Mouse (Mus musculus) kidney, embryonic 15.5 days (tissue): ENCODE results near the gene Tcte2. TPM values are rescaled to one million over a fixed set of nuclear protein-coding genes. Genes with fewer than 3 reads are reported as not detected.
"Not testable (repeated sequence)": the region's sequence is repeated elsewhere in the genome, so short reads cannot be mapped to it uniquely, and the experiment has no call there.

Experiments used
- ATAC-seq: fragments of 200-750 bp; cut with Nextera tagmentation; replicated peaks from 2 replicates; pipeline ENCODE4 v1.8.0; 2017; ENCODE audit warnings: moderate TSS enrichment; ENCODE audit not compliant: low FRiP score
- H3K27ac ChIP-seq: fragments of 300-500 bp; sonication (generic); 2 replicates; pipeline ENCODE4 v1.5.1; 2015; ENCODE audit warnings: mild to moderate bottlenecking, inconsistent platforms
- H3K27me3 ChIP-seq: fragments of 300-500 bp; sonication (generic); 2 replicates; pipeline ENCODE4 v1.6.1; 2015; ENCODE audit warnings: inconsistent platforms
- H3K36me3 ChIP-seq: fragments of 300-500 bp; sonication (generic); 2 replicates; pipeline ENCODE4 v1.6.1; 2015; ENCODE audit warnings: inconsistent platforms
- H3K4me1 ChIP-seq: fragments of 300-500 bp; sonication (generic); 2 replicates; pipeline ENCODE4 v1.6.1; 2015; ENCODE audit warnings: inconsistent platforms
- H3K4me2 ChIP-seq: fragments of 300-500 bp; sonication (generic); 2 replicates; pipeline ENCODE4 v1.6.1; 2015; ENCODE audit warnings: moderate library complexity, mild to moderate bottlenecking, inconsistent platforms
- H3K4me3 ChIP-seq: fragments of 300-500 bp; sonication (generic); replicated peaks from 2 replicates; pipeline ENCODE4 v1.5.1; 2015; ENCODE audit warnings: mild to moderate bottlenecking, inconsistent platforms
- H3K9ac ChIP-seq: fragments of 300-500 bp; sonication (generic); 2 replicates; pipeline ENCODE4 v1.6.1; 2015; ENCODE audit warnings: mild to moderate bottlenecking, inconsistent platforms
- H3K9me3 ChIP-seq: fragments of 300-500 bp; sonication (generic); replicated peaks from 2 replicates; pipeline ENCODE4 v1.6.1; 2016; ENCODE audit warnings: inconsistent platforms
- WGBS: fragments of 180-500 bp; shearing (Covaris S2); methylation state at CpG from one replicate; pipeline ENCODE4 v1.1.7; 2015; ENCODE audit warnings: mixed read lengths; 5-methylcytosine and 5-hydroxymethylcytosine counted together
- polyA plus RNA-seq: library from polyadenylated mRNA; unstranded; fragments of >200 nt; fragmentation: Nextera tagmentation; extraction: Ambion mirVana; gene quantifications from 2 replicates; pipeline ENCODE4 v1.2.1, GENCODE M21; 2015

Gene Tcte2
- polyA plus RNA-seq, result 2.8 and 3.2 TPM in 2 replicates

GRCm38 (mm10) chr17:13761179-13761913 lies at the start of gene Tcte2:
Gene Tcte2, minus strand, starts transcription at chr17:13761825.
- H3K36me3 ChIP-seq, result no peaks in the 10 kb centered on the region
- ATAC-seq, result peak; percentile 15; the same call in 1 of the 2 replicates
- under 1% methylated on average over 74 of the region's 74 CpGs for WGBS

GRCm38 (mm10) chr17:13806016-13806415 lies 44.4 kb upstream of the Tcte2 start:
- no peak overlapping the region for H3K4me3 ChIP-seq
- 94% methylated on average over 1 of the region's 1 CpGs for WGBS
- H3K27me3 ChIP-seq, result no peaks in the 10 kb centered on the region
- peaks cover 43% of the 10 kb centered on the region for H3K36me3 ChIP-seq
- no peaks in the 10 kb centered on the region for H3K4me1 ChIP-seq
- no peaks in the 10 kb centered on the region for H3K9me3 ChIP-seq
- H3K9ac ChIP-seq, result no peak overlapping the region
- H3K27ac ChIP-seq, result no peak overlapping the region
- no peak overlapping the region for H3K4me2 ChIP-seq
- ATAC-seq, result no peak

More at GRCm38 (mm10) chr17:13761179-13761913, at the start of gene Tcte2:
- Histone ChIP-seq H3K4me3 (peak within 1 kb of the TSS; percentile 72), H3K27me3 (no peaks in the 10 kb centered on the region), H3K4me1 (peaks cover 26% of the 10 kb centered on the region), H3K9ac (peak within 1 kb of the TSS; percentile 90), H3K27ac (peak within 1 kb of the TSS; percentile 90), H3K9me3 (no peaks in the 10 kb centered on the region), H3K4me2 (peak within 1 kb of the TSS; percentile 95)

- Histone ChIP-seq H3K4me3 (no peak overlapping the region), H3K36me3 (peaks cover 26% of the 10 kb centered on the region), H3K9me3 (no peaks in the 10 kb centered on the region), H3K27ac (no peak overlapping the region), H3K4me1 (no peaks in the 10 kb centered on the region), H3K4me2 (no peak overlapping the region), H3K27me3 (no peaks in the 10 kb centered on the region), H3K9ac (no peak overlapping the region)
- ATAC-seq, result no peak
- WGBS, result 55% methylated on average over 2 of the region's 2 CpGs
These were observed 41.3 kb upstream of the Tcte2 start for GRCm38 (mm10) chr17:13802836-13803408.

- H3K4me1 ChIP-seq, result no peaks in the 10 kb centered on the region
- H3K9ac ChIP-seq, result no peak overlapping the region
- no peak overlapping the region for H3K4me3 ChIP-seq
- H3K9me3 ChIP-seq, result no peaks in the 10 kb centered on the region; the same call in 1 of the 2 replicates
- no peaks in the 10 kb centered on the region for H3K36me3 ChIP-seq
- no peak overlapping the region for H3K27ac ChIP-seq
- WGBS, result 80% methylated on average over 1 of the region's 1 CpGs
- H3K4me2 ChIP-seq, result no peak overlapping the region
- H3K27me3 ChIP-seq, result no peaks in the 10 kb centered on the region
- ATAC-seq, result no peak
These were observed 36.1 kb upstream of the Tcte2 start for GRCm38 (mm10) chr17:13797691-13798090.

- not testable (repeated sequence) for H3K4me2 ChIP-seq, H3K9ac ChIP-seq, H3K4me3 ChIP-seq, H3K9me3 ChIP-seq, H3K36me3 ChIP-seq, H3K4me1 ChIP-seq, H3K27me3 ChIP-seq, ATAC-seq, H3K27ac ChIP-seq
- 98% methylated on average over 2 of the region's 2 CpGs for WGBS
These were observed 28.4 kb upstream of the Tcte2 start for GRCm38 (mm10) chr17:13790033-13790432.

- ATAC-seq, result no peak
- WGBS, result 77% methylated on average over 1 of the region's 1 CpGs
- H3K9me3 ChIP-seq, result no peaks in the 10 kb centered on the region
- no peak overlapping the region for H3K9ac ChIP-seq
- H3K4me1 ChIP-seq, result no peaks in the 10 kb centered on the region
- H3K36me3 ChIP-seq, result no peaks in the 10 kb centered on the region
- H3K27me3 ChIP-seq, result no peaks in the 10 kb centered on the region
- H3K4me3 ChIP-seq, result no peak overlapping the region
- no peak overlapping the region for H3K27ac ChIP-seq
- no peak overlapping the region for H3K4me2 ChIP-seq
These were observed 21.8 kb upstream of the Tcte2 start for GRCm38 (mm10) chr17:13783469-13783868.

- Histone ChIP-seq H3K9ac (no peak overlapping the region), H3K4me3 (no peak overlapping the region), H3K27ac (no peak overlapping the region), H3K36me3 (no peaks in the 10 kb centered on the region), H3K27me3 (no peaks in the 10 kb centered on the region), H3K4me1 (no peaks in the 10 kb centered on the region; the same call in 1 of the 2 replicates), H3K9me3 (no peaks in the 10 kb centered on the region), H3K4me2 (no peak overlapping the region)
- 85% methylated on average over 5 of the region's 5 CpGs for WGBS
- no peak for ATAC-seq
These were observed 20.3 kb upstream of the Tcte2 start for GRCm38 (mm10) chr17:13781948-13782347.

GRCm38 (mm10) chr17:13778865-13779264 lies 17.2 kb upstream of the Tcte2 start:
- no peaks in the 10 kb centered on the region for H3K36me3 ChIP-seq
- no peak for ATAC-seq
- H3K9ac ChIP-seq, result no peak overlapping the region
- no peak overlapping the region for H3K4me3 ChIP-seq
- 95% methylated on average over 1 of the region's 1 CpGs for WGBS
- H3K27ac ChIP-seq, result no peak overlapping the region
- no peak overlapping the region for H3K4me2 ChIP-seq
- H3K4me1 ChIP-seq, result no peaks in the 10 kb centered on the region; the same call in 1 of the 2 replicates
- H3K27me3 ChIP-seq, result no peaks in the 10 kb centered on the region
- H3K9me3 ChIP-seq, result no peaks in the 10 kb centered on the region

- Histone ChIP-seq H3K4me3 (no peak overlapping the region), H3K4me2 (no peak overlapping the region), H3K4me1 (no peaks in the 10 kb centered on the region; the same call in 1 of the 2 replicates), H3K27me3 (no peaks in the 10 kb centered on the region), H3K9me3 (no peaks in the 10 kb centered on the region), H3K9ac (no peak overlapping the region), H3K27ac (no peak overlapping the region), H3K36me3 (no peaks in the 10 kb centered on the region)
- no peak for ATAC-seq
- 61% methylated on average over 2 of the region's 2 CpGs for WGBS
These were observed 16.1 kb upstream of the Tcte2 start for GRCm38 (mm10) chr17:13777676-13778075.

- H3K27me3 ChIP-seq, result no peaks in the 10 kb centered on the region
- no peak overlapping the region for H3K27ac ChIP-seq
- H3K4me3 ChIP-seq, result no peak overlapping the region
- no peaks in the 10 kb centered on the region for H3K36me3 ChIP-seq
- no peak for ATAC-seq
- 94% methylated on average over 3 of the region's 3 CpGs for WGBS
- H3K4me1 ChIP-seq, result 0 out of 2 replicates have a peak, but pooled peaks cover 3% of the 10 kb centered on the region
- no peaks in the 10 kb centered on the region for H3K9me3 ChIP-seq
- no peak overlapping the region for H3K9ac ChIP-seq
- H3K4me2 ChIP-seq, result no peak overlapping the region
These were observed 7.6 kb upstream of the Tcte2 start for GRCm38 (mm10) chr17:13769256-13769655.

- no peaks in the 10 kb centered on the region for H3K27me3 ChIP-seq
- no peak overlapping the region for H3K27ac ChIP-seq
- H3K4me3 ChIP-seq, result no peak overlapping the region
- H3K9me3 ChIP-seq, result no peaks in the 10 kb centered on the region
- WGBS, result 96% methylated on average over 1 of the region's 1 CpGs
- ATAC-seq, result no peak
- H3K36me3 ChIP-seq, result no peaks in the 10 kb centered on the region
- H3K4me2 ChIP-seq, result no peak overlapping the region
- H3K9ac ChIP-seq, result no peak overlapping the region
- H3K4me1 ChIP-seq, result 0 out of 2 replicates have a peak, but pooled peaks cover 3% of the 10 kb centered on the region
These were observed 6.9 kb upstream of the Tcte2 start for GRCm38 (mm10) chr17:13768531-13768930.

GRCm38 (mm10) chr17:13764911-13765310 lies 3.3 kb upstream of the Tcte2 start:
- not testable (repeated sequence) for H3K27ac ChIP-seq, H3K4me3 ChIP-seq, H3K9ac ChIP-seq, H3K27me3 ChIP-seq, ATAC-seq, H3K9me3 ChIP-seq, H3K36me3 ChIP-seq, H3K4me2 ChIP-seq
- 67% methylated on average over 2 of the region's 2 CpGs for WGBS
- H3K4me1 ChIP-seq, result peaks cover 15% of the 10 kb centered on the region
